Mouse (Mus musculus) heart, postnatal 0 days (tissue): ENCODE data around the gene Gp9. TPM values are rescaled to one million over a fixed set of nuclear protein-coding genes. Genes with fewer than 3 reads are reported as not detected.
A peak's percentile ranks its signal among the peaks of the same experiment; 100 is the strongest.

Experiments used
- ATAC-seq: fragments of 200-750 bp; cut with Nextera tagmentation; 2 replicates; pipeline ENCODE4 v1.8.0; 2017; ENCODE audit warnings: low read depth, moderate number of reproducible peaks, moderate library complexity; ENCODE audit not compliant: insufficient read depth
- DNase-seq: peaks from one replicate; pipeline ENCODE4 v3.0.0-alpha.2; 2016; ENCODE audit warnings: low spot score
- H3K27ac ChIP-seq: fragments of 300-500 bp; sonication (generic); 2 replicates; pipeline ENCODE4 v1.5.1; 2014; ENCODE audit warnings: low read depth, mild to moderate bottlenecking
- H3K27me3 ChIP-seq: fragments of 300-500 bp; sonication (generic); 2 replicates; pipeline ENCODE4 v1.6.1; 2014; ENCODE audit warnings: low read length, mixed read lengths; ENCODE audit not compliant: control insufficient read depth, insufficient read depth
- H3K36me3 ChIP-seq: fragments of 300-500 bp; sonication (generic); replicated peaks from 2 replicates; pipeline ENCODE4 v1.6.1; 2014; ENCODE audit warnings: low read length, mixed read lengths; ENCODE audit not compliant: control insufficient read depth, insufficient read depth
- H3K4me1 ChIP-seq: fragments of 300-500 bp; sonication (generic); 2 replicates; pipeline ENCODE4 v1.6.1; 2014; ENCODE audit warnings: antibody characterized with exemption; ENCODE audit not compliant: control insufficient read depth, insufficient read depth
- H3K4me2 ChIP-seq: fragments of 300-500 bp; sonication (generic); 2 replicates; pipeline ENCODE4 v1.6.1; 2014; ENCODE audit warnings: low read depth, mild to moderate bottlenecking, low read length, moderate library complexity
- H3K4me3 ChIP-seq: fragments of 300-500 bp; sonication (generic); 2 replicates; pipeline ENCODE4 v1.5.1; 2014; ENCODE audit warnings: low read depth, low read length
- H3K9ac ChIP-seq: fragments of 300-500 bp; sonication (generic); replicated peaks from 2 replicates; pipeline ENCODE4 v1.6.1; 2014; ENCODE audit warnings: low read depth, low read length, mixed read lengths
- H3K9me3 ChIP-seq: fragments of 300-500 bp; sonication (generic); replicated peaks from 2 replicates; pipeline ENCODE4 v1.6.1; 2016; ENCODE audit warnings: low read length; ENCODE audit not compliant: control insufficient read depth
- CTCF ChIP-seq: IDR thresholded peaks from 2 replicates; pipeline ENCODE4 v1.5.1; 2016; ENCODE audit warnings: antibody characterized with exemption, control low read depth, low read depth
- EP300 ChIP-seq: IDR thresholded peaks from 2 replicates; pipeline ENCODE4 v1.6.1; 2016; ENCODE audit warnings: antibody characterized with exemption, low read depth
- WGBS: fragments of 180-500 bp; shearing (Covaris S2); extraction: QIAGEN DNeasy Blood & Tissue Kit; methylation state at CpG from one replicate; pipeline ENCODE4 v1.1.7; 2014; 5-methylcytosine and 5-hydroxymethylcytosine counted together
- polyA plus RNA-seq: library from polyadenylated mRNA; unstranded; fragments of >200 nt; fragmentation: Nextera tagmentation; extraction: Ambion mirVana; gene quantifications from 2 replicates; pipeline ENCODE4 v1.2.1, GENCODE M21; 2015
- total RNA-seq: library from RNA; depleted of rRNA; stranded (reverse); fragments of >200 nt; gene quantifications from 2 replicates; pipeline ENCODE4 v1.2.3, GENCODE M21; 2014; ENCODE audit warnings: low replicate concordance

The Gp9 gene
- total and polyA plus RNA-seq, 2 experiments from 2014 or later, result 0.19 to 0.89 TPM

DNA sequence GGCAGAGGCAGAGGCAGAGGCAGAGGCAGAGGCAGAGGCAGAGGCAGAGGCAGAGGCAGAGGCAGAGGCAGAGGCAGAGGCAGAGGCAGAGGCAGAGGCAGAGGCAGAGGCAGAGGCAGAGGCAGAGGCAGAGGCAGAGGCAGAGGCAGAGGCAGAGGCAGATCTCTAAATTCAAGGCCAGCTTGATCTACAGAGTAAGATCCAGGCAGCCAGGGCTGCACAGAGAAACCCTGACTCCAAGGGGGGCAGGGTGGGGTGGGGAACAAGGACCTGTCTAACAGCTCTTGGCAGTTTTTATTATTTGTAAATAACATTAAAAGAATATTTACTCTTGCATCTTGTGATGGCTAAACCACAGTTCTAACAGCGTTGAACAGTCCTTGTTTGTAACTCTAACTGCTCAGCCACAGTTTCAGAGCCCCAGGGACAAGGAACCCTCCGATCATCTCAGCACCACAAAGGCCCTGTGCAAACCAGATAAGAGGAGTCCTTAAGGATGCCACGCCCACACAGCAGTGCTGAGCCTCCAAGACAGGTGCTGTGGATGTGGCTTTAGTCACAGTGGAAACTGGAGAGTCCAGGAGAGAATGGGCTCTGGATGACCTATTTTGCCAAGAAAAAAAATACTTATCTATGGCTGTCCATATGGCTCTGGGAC lies 2.2 kb upstream of the Gp9 start:
- Histone ChIP-seq H3K9me3 (no peaks in the 10 kb centered on the region), H3K4me3 (no peak overlapping the region), H3K27ac (no peak overlapping the region), H3K4me1 (no peaks in the 10 kb centered on the region), H3K27me3 (no peaks in the 10 kb centered on the region), H3K4me2 (no peak overlapping the region), H3K36me3 (no peaks in the 10 kb centered on the region), H3K9ac (no peak overlapping the region)
- DNase-seq, result no peak
- TF ChIP-seq EP300, result no peak
- no peak for TF ChIP-seq CTCF
- WGBS, result 55% methylated on average over 3 of the region's 3 CpGs
- no peak for ATAC-seq

DNA sequence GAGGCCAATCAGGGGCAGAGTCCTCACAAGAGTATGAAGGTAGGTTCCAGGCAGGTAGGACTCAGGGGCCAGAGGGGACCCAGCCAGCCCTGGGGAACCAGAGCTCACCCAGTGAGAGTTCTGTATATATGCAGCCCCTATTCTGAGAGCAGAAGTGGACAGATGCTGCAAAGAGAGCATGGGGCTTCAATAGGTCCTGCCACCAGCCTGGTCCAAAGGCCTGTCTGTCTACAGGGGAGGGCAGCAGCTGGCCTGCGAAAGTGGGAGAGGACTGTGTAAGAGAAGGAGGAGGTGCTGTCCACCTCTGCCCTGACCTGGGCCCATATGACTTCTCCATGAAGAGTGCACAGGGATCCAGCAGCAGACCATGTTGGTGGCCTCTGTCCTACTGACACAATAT lies 1.2 kb upstream of the Gp9 start:
- no peaks in the 10 kb centered on the region for H3K4me1 ChIP-seq
- no peak overlapping the region for H3K27ac ChIP-seq
- H3K36me3 ChIP-seq, result no peaks in the 10 kb centered on the region
- WGBS, result 77% methylated on average over 1 of the region's 1 CpGs
- no peak for DNase-seq
- no peak overlapping the region for H3K9ac ChIP-seq
- H3K9me3 ChIP-seq, result no peaks in the 10 kb centered on the region
- H3K4me2 ChIP-seq, result no peak overlapping the region
- no peak for ATAC-seq
- TF ChIP-seq EP300 (no peak), CTCF (no peak)
- H3K27me3 ChIP-seq, result no peaks in the 10 kb centered on the region
- no peak overlapping the region for H3K4me3 ChIP-seq

DNA sequence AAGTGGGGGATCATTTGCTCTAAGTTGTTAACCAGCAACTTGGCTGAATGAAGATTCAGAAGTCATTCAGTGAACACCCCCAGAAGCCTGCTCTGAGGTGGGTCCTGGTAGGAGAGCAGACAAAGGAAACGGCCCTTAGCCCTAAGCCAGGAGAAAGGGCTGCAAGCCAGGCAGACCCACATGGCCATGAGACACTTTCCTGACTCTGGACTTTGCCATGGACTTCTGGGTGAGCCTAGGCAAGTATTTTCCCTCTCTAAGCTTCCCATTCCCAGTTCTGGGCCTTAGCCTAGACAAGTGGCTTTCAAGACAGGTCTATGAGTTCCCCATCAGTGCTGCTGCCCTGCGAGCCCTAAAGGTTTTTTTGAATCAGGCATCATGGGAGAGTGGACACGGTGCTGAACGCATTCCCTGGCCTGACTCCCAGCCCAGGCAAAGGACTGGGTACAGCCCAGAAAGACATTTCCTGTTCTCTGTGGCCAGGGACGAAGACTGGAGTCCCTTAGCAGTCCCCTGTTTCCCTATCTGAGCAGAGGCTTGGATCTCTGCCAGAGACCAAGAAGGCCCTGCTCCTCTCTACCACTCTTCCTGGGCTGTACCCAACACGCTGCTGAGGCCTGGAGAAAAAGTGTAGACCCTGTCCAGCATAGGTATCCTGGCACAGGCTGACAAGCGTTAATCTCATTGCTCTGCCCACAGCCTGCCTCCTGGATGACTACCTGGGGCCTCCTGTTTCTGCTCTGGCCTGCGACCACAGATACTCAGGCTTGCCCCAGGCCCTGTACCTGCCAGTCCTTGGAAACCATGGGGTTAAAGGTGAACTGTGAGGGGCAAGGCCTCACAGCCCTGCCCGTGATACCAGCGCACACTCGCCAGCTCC lies 662 bp downstream of the Gp9 start:
- Histone ChIP-seq H3K4me3 (no peak overlapping the region), H3K4me2 (no peak overlapping the region), H3K27ac (no peak overlapping the region), H3K36me3 (no peaks in the 10 kb centered on the region), H3K9ac (no peak overlapping the region), H3K4me1 (no peaks in the 10 kb centered on the region), H3K27me3 (no peaks in the 10 kb centered on the region), H3K9me3 (no peaks in the 10 kb centered on the region)
- ATAC-seq (peak; percentile 44), DNase-seq (peak; percentile 33)
- WGBS, result 38% methylated on average over 11 of the region's 11 CpGs
- TF ChIP-seq CTCF (no peak), EP300 (no peak)

DNA sequence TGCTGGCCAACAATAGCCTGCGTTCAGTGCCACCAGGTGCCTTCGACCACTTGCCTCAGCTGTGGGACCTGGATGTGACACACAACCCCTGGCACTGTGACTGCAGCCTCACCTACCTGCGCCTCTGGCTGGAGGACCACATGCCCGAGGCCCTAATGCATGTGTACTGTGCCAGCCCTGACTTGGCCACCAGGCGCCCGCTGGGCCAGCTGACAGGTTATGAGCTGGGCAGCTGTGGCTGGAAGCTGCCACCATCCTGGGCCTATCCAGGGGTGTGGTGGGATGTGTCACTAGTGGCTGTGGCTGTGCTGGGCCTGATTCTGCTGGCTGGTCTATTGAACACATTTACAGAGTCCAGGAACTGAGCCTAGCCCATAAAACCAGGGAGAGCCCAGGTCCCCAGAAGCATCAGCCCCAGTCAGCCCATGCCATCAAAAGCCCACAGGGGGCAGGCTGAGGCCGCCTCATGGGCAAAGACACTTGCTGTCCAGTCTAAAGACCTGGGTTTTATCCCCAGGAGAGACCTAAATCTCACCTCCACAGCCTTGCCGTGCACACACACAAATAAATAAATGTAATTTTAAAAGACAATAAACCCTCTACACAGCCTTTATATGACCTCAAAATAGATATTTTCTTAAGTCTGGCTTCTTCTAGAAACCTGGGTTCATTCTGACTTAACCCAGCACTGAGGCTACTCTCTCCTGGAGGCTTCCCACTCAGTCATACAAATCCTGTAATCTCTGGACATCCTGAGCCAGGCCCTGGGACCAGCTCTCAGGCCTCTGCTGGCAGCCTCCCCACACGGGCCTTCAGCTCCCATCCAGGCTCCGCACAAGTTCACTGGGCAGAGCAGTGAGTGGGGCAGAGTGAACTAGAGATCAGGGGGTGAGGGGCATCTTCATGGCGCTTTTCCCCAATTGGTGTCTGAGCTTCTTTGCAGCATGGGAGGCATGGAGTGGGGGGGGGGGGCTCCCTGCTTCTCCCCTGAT lies 1.6 kb downstream of the Gp9 start:
- Histone ChIP-seq H3K4me1 (no peaks in the 10 kb centered on the region), H3K9ac (no peak overlapping the region), H3K27ac (no peak overlapping the region), H3K4me3 (no peak overlapping the region), H3K36me3 (no peaks in the 10 kb centered on the region), H3K9me3 (no peaks in the 10 kb centered on the region), H3K27me3 (no peaks in the 10 kb centered on the region), H3K4me2 (no peak overlapping the region)
- TF ChIP-seq EP300 (no peak), CTCF (peak; percentile 17; the same call in 1 of the 2 replicates)
- 80% methylated on average over 11 of the region's 11 CpGs for WGBS
- ATAC-seq (no peak), DNase-seq (no peak)
